Mouse (Mus musculus): Measurements from ENCODE around the gene Mcm7.

Gene Mcm7

DNA sequence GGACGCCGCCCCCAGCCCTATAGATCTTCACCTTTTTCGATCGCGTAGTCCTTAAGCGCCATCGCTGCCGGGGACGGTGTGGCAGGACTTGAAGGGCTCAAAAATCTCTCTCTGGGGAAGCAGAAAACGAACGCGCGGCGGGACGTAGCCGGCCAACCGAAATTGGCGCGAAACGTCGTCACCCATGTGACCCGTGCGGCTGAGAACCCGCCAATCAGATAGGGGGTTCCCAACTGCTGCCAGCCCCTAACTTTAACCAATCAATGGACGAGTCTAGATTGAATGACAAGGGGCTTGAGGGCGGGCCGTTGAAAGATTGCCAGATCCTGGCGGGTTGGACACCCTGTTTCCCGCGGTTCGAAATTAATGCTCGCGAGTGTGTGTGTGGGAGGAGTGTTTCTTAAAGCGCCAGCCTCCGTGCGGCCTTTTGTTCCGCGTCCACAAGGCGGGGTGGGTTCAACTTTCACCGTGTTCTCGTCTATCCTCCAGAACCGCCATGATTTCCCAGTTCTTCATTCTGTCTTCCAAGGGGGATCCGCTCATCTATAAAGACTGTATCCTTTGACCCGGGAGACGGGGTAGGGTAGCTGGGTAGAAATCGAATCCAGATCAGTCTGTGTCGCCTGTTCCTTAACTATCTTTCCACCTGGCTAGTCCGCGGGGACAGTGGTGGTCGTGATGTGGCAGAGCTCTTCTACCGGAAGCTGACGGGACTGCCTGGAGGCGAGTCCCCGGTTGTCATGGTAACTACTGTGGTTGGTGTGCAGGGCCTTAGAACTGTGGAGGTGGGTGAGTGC, at the start of gene Mcm7, which contains the start of gene Ap4m1:
Gene Mcm7, minus strand, starts transcription at position 728 of the 797 bp plus-strand sequence.
Gene Ap4m1, plus strand, starts transcription at position 308 of the 797 bp plus-strand sequence.
- under 1% methylated on average over 54 of the region's 54 CpGs for WGBS

DNA sequence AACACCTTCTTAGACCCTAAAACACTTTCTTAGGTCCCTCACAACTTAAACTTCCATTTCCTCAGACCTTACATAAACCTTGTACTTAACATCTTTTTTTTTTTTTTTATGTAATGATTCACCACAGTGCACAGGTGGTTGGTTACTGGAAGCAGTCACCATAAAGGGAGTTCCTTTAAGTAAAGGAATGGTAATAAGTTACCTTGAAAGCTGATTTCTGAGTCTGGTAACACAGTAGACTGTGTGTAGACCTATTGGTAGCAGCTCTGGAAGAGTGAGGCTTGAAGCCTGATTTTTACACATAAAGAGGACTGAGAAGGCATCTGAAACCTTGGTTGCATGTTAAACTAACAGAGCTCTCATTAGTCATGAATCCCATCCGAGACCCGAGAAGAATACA, 47.6 kb upstream of the Mcm7 start:
- 71% methylated on average over 2 of the region's 2 CpGs for WGBS

- 93% methylated on average over 13 of the region's 13 CpGs for WGBS
These were observed 44.4 kb upstream of the Mcm7 start for GRCm38 (mm10) chr5:138216632-138217031.

GRCm38 (mm10) chr5:138207873-138208272, 35.7 kb upstream of the Mcm7 start:
- 86% methylated on average over 4 of the region's 4 CpGs for WGBS

DNA sequence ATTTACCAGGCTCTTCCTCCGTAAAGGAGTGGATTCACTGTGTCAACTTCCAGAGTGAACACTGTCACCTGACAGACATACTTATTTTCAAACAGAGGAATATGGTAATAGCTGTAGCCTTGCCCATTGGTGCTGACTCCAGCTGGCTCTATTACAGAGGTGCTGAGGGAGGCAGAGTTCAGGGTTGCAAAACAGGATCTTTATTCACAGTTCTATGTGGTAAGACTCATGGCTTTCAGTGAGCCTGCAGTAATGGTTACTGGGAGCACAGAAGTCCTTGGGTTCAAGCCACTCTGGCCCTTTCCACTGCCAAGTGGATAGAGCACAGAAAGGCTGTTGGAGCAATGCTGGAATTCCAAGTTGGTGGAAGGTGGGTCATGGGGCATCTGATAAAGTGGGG, 35.0 kb upstream of the Mcm7 start:
- 71% methylated on average over 1 of the region's 1 CpGs for WGBS

DNA sequence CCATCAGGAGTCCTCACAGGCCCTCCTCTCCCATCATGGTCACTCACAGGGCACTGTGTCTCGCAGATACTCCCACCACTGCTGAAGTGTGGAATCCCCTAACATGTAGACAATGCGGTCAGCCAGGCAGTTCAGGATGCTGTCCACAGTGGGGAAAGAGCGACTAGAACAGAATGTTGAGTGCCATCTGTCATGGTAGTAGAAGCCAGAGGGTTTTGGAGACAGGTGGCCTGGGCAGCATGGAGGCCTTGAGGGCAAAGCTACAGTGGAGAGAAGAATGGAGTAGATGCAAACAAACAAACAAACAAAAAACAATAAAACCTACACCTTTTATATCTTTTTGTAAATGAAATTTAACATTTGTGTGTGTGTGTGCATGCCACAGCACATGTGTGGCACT, 29.9 kb upstream of the Mcm7 start:
- WGBS = 97% methylated on average over 3 of the region's 3 CpGs

GRCm38 (mm10) chr5:138199576-138199975, 27.4 kb upstream of the Mcm7 start:
- WGBS = 3% methylated on average over 1 of the region's 1 CpGs

- 47% methylated on average over 7 of the region's 7 CpGs for WGBS
These were observed 23.2 kb upstream of the Mcm7 start for GRCm38 (mm10) chr5:138195463-138195862.

DNA sequence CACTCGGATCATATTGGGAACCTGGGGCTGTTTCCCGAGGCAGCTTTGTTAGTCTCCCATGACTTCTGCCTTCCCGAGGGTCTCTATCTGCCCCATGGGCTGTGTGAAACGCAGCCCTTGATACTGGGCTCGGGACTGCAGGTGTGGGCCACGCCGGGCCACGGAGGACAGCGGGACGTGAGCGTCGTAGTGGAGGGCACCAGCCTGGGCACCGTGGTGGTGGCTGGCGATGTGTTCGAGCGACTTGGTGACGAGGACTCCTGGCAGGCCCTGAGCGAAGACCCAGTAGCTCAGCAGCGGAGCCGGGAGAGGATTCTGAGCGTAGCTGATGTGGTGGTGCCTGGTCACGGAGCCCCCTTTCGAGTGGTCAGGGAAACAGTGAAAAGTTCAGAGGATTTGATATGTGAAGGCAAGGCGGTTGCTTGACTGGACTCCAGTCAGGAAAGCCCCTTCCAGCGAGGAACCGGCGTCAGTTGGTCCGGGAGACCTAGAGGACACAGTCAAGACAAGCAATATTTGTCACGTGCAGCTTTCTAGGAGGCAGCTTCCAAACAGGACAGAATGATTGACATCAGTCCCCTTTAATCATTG, 22.6 kb upstream of the Mcm7 start:
- WGBS = under 1% methylated on average over 29 of the region's 29 CpGs

DNA sequence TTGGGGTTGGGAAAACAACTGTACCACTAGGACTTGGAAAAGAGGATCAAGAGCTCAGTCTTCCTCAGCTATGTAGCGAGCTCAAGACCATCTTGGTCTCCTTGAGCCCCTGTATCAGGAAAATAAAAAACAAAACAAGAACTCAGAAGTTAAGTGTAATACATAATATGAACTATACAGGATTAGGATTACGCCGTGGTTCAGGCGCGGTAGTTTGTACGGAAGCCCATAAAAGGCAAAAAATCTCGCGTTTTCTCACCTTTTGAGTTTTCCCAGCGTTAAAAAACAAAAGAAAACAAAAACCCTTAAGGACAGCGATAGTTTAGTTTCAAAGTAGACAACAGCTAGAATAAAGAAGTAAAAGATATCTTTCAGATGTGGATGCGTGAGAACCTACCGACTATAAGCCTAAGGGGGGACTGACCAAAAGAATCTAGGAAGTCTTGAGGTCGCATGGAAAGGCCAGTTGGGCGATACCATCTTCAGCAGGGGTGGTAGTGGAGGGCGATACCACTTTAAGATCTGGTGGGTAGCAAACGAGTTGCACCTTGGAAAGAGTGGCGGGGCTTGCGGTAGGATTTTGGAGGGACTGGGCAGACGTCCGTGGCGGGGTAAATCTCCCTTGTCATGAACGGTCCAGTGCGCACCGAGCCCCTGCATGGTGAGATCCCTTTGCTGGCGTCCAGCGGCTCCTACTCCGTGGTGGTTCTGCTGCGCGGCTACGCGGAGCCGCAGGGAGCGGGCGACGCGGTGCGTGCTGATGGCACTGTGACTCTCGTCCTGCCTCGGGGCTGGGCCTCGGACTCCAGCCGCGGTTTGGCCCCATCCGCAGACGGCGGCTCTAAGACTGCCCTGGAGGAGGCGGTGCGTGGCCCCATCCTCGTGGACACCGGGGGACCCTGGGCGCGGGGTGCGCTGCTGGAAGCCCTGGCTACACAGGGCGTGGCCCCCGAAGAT, 21.8 kb upstream of the Mcm7 start, which contains the start of gene Mblac1:
Gene Mblac1, plus strand, starts transcription at position 544 of the 957 bp plus-strand sequence.
- 4% methylated on average over 54 of the region's 54 CpGs for WGBS

DNA sequence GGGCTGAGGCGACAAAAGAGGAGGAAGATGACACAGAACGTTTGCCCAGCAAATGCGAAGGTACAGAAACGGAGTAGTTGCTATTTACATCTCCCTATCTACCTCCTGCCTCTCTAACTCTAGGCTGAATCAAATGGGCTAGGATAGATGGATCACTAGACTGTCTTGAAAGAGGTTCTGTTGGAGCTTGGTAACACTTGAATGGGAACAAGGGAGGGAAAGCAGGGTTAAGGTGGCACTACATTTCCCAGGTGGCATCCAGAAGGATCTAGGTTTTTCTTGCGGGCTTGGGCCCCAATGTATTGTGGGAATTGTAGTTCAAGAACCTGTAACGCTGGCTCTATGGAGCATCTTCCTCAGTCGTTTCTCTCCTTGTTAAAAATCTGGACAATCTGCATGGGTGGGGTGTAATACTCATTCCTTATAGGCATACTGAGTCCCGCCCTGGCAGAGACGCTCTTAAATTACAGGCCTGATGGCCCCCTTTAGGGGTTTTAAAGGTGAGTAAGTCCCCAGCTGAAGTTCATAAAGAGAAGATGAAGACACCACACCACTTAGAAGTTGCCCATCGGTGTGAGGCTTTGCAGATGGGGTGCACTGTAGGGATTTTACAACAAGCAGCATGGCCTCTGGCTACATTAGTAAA, 15.6 kb upstream of the Mcm7 start:
- whole genome bisulfite sequencing = under 1% methylated on average over 10 of the region's 10 CpGs

DNA sequence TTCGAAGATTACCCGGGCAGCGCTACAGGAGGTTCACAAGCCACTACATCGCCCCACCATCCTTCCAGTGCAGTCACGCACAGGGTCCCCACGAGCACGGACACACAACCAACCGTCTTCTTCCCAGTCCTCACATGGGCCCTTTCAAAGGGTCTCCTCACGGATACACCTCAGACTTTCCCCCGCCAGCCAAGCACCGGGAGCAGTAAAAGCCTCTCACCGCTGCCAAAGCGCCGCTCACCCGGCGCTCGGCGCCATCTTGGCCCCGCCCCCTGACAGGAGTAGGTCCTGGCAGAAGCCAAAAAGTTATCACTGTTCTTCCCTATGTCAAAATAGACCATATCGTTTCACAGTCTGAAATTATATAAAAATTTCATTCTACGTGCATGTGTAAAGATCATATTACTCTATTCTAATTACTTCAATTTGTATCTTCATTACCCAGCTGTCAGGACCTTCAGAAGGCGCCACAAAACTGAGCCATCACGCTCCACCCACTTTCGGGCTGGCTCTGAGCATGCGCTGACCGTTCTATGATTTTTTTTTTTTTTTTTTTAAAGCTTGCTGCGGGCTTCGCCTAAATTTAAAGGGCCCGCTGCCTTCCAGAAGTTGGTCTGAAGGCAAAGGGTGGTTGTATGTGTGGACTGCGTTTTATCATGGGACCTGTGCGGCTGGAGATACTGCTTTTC, 14.9 kb upstream of the Mcm7 start, which contains the start of the genes Taf6 and Cnpy4:
Gene Taf6, minus strand, starts transcription at position 502 of the 689 bp plus-strand sequence.
Gene Cnpy4, plus strand, starts transcription at position 536 of the 689 bp plus-strand sequence.
- WGBS = under 1% methylated on average over 31 of the region's 31 CpGs

GRCm38 (mm10) chr5:138173217-138173616, 995 bp upstream of the Mcm7 start:
- 81% methylated on average over 3 of the region's 3 CpGs for WGBS

DNA sequence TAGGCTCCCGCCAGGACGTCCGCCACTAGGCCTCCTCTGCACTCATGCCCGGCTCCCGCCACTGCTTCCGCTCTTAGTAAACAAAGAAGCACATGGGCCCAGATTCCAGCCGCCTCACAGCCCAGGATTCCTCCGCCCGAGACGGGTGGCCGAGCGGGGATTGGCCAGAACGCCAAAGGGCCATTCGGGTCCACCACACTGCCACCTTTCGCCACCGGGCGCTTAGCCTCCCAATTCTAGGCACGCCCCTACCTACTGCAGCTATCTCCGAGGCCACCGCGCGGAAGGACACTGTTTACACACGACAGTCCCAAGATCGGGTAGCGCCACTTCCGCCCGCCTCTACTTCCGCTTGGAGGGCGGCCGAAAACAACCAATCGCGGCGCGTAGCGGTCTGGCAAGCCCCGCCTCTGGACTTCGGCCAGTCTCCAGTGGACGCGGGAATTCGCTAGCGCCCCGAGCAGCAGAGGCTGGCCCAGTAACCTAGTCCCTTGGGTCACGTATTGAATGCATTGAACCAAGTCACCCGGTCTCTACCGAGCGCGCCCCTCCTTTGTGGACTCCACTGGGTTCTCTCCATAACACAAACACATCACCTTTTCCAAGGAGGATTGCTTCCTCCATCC, 1.2 kb downstream of the Mcm7 start:
- whole genome bisulfite sequencing = under 1% methylated on average over 47 of the region's 47 CpGs

DNA sequence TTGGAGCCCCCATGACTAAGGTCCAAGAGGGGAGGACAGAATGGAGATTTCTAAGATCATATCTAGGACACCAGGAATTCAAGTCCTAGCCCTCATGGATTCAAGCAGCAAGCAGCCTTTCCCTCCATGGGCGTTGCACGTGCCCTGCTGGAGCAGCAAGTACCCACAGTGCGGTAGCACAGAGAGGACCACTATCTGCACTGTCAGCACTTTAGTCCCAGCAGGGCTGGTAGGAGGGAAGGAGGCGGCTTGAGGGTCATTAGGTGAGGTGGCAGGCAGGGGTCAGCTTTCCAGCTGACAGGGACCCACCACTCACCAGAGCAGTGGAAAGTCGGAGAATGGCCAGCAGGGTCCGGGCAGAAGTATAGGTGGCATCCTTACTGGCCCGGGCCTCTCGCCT, 6.6 kb downstream of the Mcm7 start:
- WGBS = 78% methylated on average over 8 of the region's 8 CpGs

- WGBS = 60% methylated on average over 10 of the region's 10 CpGs
These were observed 8.6 kb downstream of the Mcm7 start for GRCm38 (mm10) chr5:138163610-138164009.

- 65% methylated on average over 6 of the region's 6 CpGs for WGBS
These were observed 9.2 kb downstream of the Mcm7 start for GRCm38 (mm10) chr5:138163046-138163445.

DNA sequence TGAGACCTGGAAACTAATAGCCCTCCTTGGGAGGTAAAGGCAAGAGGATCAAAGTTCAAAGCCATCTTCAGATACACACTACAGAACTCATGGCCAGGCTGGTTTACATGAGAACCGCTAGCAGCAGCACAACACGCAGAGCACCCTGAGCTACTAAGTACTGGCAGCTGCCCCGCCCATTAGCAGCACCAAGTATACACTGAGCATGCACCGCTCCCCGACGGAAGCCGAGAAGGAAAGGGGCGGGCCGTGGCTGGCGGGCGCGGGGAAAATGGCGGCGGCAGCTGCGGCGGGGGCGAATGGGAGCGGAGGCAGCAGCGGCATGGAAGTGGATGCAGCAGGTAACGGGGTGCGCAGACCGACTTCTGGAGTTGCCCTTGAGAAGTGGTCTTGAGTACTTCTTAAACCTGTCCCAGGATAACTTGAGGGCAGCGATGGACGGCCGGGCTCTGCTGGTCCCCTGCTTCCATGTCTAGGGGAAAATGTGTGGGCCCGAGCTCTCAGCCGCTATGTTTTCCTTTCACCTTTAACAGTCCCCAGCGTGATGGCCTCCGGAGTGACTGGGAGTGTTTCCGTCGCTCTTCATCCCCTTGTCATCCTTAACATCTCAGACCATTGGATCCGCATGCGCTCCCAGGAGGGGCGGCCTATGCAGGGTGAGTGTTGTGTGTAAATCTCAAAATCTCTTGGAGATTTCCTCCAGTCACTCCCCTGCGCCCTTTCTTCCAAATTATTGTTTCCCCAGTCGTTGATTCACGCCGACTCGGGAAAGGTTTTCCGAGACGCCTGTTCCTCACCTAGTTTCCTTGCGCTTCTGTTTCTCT, 11.2 kb downstream of the Mcm7 start, which contains the start of gene Cops6:
Gene Cops6, plus strand, starts transcription at position 230 of the 824 bp plus-strand sequence.
- under 1% methylated on average over 42 of the region's 42 CpGs for WGBS

GRCm38 (mm10) chr5:138160224-138160762, 11.9 kb downstream of the Mcm7 start:
- WGBS = 58% methylated on average over 7 of the region's 7 CpGs
